Mouse (Mus musculus): Measurements from ENCODE around the gene Gm10644.

Gene Gm10644

DNA sequence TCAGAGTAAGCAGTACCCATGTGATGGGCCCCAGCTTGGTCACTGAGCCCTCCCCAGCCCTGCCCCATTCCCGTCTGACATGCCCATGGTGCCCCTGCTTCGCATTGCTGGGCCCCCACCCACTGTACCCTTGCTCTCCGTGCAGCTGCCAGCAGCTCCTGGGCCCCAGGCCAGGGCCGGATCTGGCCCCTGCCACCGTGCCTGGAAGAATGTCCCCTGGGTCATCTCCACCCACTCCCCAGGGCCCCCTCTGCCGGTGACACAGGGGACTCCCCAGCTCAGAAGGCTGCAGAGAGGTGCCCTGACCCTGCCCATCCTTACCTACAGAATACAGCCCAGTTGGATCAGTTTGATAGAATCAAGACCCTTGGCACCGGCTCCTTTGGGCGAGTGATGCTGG lies 25.8 kb upstream of the Gm10644 start:
- no peak for DNase-seq (ENCODE audit: low read depth, low spot score)

DNA sequence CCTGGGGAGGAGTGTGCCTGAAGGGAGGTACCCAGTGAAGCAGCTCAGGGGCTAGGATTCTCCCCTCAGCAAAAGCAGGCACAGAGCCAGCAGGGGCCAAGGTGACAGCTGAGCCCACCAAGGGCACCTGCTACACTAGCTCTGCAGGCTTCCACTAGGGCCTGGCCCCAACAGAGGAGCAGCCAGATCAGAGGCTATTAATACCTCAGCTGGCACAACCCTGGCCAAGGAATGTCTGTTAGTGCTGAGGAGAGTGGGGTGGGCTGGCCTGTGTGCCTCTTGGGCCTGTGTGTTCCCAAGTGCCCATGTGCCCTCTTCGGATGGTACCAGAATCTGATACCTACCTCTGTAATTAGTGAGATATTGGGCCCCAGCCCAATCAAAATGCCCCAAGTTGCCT lies 25.2 kb upstream of the Gm10644 start:
- DNase-seq (ENCODE audit: low read depth, low spot score) = no peak

DNA sequence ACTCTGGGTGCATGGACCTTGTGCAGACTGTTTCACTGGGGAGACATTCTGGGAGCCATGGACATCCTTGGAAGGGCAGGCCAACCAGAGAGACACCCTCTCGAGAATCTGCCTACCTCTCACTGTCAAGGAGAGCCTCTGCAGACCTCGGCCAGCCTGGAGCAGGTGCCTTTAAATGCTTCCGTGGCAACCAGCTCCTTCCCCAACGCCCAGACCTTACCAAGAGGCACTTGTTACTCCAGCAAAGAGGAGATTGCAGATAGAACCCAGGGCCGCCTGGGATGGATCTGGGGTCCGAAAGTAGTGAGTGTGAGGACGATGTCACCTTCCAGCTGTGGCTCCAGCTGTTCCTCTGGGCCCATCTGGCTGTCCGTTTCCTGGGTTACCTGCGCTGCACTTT lies 23.2 kb upstream of the Gm10644 start:
- no peak for DNase-seq (ENCODE audit: low read depth, low spot score)

DNA sequence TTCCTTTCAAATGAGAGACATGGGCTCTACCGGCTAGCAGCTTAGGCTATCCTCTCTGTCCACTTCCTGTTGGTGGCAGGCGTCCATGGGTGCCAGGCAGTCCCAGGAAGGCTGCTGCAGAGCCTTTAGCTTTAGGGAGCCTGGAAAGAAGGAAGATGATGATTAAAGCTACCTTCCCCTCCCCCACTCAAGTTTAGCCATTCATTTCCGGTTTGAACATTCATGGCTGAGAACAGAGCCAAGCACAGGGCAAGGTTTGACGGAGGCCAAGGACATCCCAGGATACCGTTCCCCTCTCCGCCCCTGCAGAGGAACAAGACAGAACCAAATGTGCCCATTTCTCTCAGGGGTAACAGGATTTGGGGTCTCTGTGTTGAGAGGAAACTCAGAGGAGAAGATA lies 22.6 kb upstream of the Gm10644 start:
- no peak for DNase-seq (ENCODE audit: low read depth, low spot score)

DNA sequence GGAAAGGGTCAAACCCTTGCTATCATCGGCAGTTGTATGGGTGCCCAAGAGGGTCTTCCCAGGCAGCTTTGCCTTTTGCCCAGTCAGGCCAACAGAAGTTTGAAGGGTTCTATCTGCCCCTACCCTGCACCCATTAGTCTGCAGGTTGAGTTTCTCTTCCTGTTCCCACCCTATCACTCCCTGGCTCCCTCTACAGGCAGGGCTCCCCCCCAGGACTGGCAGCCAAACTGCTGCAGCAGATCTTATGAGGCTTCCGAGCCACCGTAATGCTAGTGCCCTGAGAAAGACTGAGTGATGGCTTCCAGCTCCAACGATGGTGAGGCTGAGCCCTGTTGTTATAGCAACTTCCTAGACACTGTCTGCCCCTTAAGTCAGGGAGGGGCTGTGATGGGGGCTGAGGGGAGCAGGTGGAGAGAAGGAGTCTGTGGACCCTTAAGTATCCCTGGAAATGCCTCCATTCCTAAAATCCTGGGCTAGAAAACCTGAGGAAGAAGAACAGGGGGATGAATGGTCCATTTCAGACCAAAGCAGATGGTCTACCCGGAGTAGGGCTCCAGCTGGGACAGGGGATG lies 21.9 kb upstream of the Gm10644 start:
- DNase-seq (ENCODE audit: low read depth, low spot score) = no peak

DNA sequence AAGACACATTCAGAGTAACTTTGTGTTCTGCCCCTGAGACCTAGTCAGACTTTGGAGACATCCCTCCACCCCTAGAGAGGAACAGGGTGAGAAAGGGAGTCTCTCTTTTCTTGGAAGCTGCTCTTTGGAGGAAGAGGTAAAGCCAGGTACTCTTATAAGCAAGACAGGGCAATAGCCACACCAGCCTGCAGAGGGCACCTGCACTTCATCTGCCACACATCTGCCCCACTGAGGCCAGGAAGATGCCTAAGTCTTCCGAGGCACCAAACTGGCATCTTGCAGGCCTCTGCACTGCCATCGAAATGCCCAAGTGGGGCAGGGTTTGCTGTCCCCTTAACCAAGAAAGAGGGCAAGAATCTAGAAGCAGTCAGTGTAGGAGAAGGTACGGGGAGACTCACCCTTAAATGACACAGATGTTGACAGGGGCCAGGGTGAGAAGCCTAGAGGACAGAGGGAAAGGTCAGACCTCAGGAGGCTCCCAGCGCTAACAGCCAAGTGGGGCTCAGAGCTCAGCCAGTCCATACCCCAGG lies 21.2 kb upstream of the Gm10644 start:
- no peak for DNase-seq (ENCODE audit: low read depth, low spot score)

DNA sequence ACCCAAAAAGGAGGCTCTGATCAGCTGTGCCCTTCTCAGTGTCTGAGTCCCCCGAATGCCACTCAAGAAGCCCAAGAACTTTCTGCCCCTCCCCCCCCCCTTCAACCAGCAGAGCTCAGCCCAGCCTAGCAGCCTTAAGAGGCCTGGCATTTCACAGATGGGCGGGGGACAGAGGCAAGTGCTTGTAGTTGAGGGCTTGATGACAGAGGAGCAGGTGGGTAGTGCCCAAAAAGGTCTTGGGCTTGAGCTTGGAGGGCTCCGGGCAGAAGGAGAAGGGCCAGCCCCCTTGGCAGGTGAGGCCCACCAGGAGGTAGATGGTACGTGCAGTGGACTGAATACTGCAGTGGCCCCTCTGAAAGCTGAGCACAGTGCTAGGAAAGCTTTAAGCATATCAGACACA lies 19.5 kb upstream of the Gm10644 start:
- DNase-seq (ENCODE audit: low read depth, low spot score) = no peak

DNA sequence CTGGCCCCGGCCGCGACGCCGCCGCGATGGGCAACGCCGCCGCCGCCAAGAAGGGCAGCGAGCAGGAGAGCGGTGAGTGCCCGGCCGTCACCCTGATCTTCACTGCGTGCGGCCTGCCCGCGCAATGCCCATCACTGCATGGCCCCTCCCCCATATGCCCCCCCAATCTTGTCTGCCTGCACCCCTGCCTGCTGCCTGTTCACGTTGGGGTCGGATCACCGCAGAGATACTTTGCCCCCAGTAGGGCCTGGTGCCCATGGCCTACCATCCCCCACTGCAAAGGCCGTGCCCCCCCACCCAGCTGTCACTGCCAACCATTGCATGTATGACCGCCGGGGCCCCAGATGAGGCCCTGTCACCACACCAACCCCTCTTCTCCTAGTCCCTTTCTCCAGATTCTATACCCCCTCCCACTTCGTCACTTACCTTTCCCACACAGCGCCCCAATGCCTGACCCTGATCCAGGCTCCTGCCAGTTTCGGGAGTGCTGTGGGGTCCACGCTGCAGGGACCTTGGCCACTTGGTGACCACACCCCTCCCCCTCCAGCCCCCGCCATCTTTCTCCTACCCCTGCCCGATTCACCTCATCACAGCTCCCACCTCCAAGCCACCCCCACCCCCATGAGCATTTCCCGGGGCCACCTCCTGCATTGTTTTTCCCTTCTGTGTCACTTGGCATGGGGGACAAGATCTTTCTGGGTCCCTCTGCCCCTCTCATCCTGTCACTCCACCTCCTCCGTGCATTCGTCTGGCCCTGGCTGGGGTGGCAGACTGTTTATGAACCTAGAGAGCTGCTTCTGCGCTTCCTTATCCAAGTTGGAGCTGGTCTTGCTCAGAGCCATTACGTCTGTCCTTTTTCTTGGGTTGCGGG lies 18.4 kb upstream of the Gm10644 start:
- no peak for DNase-seq (ENCODE audit: low read depth, low spot score)

DNA sequence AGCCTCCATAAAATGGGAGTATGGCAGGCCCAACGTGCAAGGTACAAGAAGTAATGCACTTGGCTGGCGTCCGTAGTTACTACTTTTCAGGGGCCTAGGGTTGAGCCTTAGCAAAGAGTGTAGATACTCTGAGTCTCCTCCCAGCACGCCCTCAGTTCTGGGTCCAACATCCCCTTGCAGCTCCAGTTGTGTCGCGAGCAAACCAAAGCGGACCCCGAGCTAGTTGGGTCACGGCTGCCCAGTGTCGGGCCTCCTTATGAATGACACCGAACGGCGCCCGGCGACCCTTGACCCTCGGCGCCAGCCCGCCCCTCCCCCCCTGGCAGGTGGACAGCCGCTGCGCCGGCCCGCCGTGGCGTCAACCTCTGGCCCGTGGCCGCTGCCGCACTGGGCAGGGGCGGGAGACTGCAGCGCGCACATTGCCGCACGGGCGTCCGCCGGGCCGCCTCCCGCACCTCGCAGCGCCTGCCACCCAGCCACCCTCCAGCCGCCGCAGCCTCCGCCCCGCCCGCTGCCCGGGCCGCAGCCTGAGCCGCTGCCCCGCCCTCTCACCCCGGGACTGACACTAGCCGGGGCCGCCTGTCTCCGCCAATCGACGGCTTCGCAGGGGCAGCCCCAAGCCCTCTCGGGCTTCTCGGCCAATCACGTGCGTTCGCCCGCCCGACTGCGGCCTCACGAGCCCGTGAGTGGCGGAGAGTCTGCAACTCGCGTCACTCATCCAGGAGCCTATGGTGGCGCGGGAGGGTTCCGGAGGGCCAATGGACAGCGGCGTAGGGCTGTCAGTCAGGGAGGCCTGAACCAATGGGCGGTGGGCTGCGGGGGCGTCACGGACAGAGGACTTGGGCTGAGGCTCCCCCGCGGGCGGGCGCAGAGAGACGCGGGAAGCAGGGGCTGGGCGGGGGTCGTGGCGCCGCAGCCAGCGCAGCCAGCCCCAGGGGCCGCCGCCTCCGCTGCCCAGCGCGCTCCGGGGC lies 17.4 kb upstream of the Gm10644 start, which contains the start of gene Prkaca:
TSS of gene Prkaca (plus strand) at position 844 of the 971 bp plus-strand sequence.
- DNase-seq (ENCODE audit: low read depth, low spot score) = peak; percentile 99

DNA sequence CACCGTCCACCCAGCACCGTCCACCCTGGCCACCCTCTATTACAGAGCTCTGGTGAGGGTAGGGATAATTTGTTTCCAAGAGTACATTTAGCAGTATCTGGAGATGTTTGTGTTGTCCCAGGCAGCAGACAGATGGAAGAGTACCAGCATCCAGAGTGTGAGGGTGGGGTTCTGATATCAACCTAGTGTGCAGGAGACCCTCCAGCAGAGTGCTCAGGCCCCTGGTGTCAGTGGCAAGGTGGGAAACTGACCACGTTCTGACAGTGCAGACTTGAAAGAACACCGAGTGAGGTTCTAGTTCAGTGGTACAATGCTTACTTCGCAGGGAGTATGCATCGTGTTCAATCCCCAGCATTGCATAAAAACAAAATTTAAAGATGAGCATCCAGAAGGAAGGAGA lies 16.7 kb upstream of the Gm10644 start:
- no peak for DNase-seq (ENCODE audit: low read depth, low spot score)

DNA sequence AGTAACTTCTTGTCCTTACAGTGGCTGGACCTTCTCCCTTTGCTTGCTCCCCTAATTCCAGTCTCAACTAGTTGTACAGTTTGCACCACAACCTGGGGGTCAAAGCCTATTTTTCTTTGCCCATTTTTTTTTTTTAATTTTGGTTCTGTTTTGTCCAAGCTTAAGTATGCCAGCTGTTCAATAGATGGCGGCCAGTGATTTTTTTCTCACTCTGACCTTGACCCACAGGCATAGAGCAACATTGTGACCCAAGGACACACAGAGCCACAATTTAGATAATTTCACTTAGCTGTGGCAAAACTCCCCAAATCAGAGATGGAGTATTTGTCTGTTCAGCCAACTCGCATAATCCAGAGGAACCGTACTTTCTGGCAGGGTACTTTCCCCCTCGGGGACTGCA lies 16.1 kb upstream of the Gm10644 start:
- no peak for DNase-seq (ENCODE audit: low read depth, low spot score)

DNA sequence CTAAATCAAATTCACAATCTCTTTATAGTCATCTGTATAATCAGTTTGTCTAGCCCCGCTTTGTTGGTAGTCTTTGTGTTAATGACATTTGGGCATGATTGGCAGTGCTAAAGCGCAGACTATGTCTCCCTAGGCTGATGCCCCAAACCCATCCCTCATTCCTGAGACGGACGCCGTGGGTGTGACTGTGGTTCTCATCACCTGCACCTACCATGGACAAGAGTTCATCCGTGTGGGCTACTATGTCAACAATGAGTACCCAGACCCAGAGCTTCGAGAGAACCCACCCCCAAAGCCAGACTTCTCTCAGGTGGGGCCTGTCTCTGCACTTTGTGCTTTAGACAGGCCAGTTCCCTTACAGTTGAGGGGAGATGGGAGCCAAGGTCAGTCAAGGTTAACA lies 12.7 kb upstream of the Gm10644 start:
- no peak for DNase-seq (ENCODE audit: low read depth, low spot score)

DNA sequence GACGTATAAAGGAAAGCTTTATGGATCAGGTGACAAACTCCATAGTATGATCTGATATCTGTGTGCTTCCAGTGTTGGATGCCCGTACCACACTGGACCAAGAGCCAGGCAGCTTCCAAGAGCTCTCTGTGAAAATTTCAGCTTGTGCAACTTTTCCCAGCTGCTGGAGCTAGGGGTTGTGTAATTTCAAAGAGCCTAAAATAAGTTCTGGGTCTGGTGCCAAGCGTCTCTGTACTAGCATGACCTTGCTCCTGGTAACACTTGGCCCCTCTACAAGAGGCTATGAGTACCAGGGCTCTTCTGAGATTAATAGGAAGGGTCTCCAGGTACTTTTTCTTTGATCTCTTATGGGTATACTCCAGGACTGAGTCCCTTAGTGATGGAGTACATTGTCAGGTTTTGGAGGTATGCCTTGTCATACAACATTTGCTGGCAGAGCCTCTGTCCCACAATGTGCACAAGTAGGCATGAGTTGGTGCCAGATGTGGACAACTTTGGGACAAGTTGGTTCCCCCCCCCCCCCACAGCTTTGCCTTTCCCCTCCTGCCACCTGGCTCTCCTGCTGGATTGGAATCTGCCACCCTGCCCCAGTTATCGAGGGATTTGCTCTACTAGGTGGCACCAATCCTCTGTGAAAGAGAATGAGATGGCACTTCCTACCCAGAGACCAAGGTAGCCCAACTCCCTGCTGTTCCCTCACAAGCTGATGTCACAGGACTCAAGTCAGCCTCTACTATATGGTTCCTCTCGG lies 9.2 kb upstream of the Gm10644 start:
- DNase-seq (ENCODE audit: low read depth, low spot score) = no peak

DNA sequence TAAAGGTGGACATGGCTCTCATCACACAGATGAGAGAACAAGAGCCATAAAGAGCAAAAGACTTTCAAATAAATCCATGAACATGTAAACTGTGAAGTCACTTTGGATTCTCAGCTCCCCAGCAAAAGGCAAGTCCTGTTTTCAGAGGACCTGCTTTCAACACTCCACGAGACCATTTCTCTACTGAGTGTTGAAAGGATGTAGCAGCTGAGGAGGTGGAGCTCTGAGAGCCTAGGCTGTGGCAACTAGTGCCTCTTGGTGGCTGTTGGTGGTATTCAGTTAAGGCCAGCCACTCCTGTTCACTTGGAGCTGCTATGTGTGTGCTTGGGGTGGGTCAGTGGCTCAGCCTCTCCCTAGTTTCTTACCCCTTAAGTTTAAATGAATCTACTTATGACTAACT lies 1.8 kb upstream of the Gm10644 start:
- DNase-seq (ENCODE audit: low read depth, low spot score) = no peak

DNA sequence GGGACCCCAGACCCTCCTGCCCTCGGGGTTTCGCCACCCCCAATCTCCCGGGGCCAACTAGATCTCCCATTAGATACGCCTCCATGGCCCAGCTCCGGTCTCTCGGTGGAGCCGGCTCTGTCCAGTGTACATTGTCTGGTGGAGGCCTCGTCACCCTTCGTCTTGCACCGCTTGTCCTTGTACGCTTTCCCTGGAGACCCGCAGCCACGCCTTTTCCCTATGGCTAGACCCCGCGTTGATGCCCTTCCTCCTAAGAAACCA lies 883 bp upstream of the Gm10644 start:
- no peak for DNase-seq (ENCODE audit: low read depth, low spot score)

DNA sequence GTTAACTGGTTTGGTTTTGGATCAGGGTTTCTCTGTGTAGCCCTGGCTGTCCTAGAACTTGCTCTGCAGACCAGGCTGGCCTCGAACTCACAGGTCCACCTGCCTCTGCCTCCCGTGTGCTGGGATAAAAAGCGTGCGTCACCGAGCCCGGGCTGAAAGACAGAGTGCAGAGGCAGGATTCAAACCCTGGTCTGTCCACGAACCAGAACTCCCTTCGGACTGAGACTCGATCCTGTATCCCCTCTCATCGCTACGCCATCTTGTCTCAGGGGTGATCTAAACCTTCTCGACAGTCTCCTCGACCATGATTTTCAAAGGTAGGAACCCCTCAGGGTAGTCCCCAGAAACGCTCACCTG lies 278 bp downstream of the Gm10644 start:
- no peak for DNase-seq (ENCODE audit: low read depth, low spot score)

DNA sequence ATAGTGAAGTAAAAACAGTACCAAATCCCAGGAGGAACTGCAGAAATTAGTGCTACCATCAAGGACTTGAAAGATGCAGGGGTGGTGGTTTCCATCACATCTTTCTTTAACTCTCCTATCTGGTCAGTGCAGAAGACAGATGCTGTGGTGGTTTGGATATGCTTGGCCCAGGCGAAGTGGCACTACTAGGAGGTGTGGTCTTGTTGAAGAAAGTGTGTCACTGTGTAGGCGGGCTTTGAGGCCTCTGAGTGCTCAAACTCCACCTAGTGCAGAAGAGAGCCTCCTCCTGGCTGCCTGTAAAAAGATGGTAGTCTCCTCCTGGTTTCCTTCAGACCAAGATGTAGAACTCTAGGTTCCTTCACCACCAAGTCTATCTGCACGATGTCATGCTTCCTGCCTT lies 9.5 kb downstream of the Gm10644 start:
- DNase-seq (ENCODE audit: low read depth, low spot score) = no peak

DNA sequence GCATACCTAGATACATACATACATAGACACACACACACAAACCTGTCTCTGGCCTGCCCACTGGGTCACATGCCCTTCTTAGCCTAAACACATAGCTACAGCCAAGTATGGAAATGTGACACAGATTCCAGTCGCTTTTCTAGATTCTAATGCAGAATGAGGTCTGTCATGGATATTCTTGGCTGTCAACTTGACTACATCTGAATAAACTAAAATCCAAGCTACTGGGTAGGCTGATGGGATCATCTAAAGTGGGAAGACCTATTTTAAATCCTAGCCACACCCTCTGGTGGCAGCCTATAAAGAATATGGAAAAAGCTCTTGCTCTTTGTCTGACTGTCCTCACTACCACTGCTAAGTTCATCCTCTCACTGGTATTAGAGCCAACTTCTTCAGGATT lies 12.6 kb downstream of the Gm10644 start:
- DNase-seq (ENCODE audit: low read depth, low spot score) = peak; percentile 43

DNA sequence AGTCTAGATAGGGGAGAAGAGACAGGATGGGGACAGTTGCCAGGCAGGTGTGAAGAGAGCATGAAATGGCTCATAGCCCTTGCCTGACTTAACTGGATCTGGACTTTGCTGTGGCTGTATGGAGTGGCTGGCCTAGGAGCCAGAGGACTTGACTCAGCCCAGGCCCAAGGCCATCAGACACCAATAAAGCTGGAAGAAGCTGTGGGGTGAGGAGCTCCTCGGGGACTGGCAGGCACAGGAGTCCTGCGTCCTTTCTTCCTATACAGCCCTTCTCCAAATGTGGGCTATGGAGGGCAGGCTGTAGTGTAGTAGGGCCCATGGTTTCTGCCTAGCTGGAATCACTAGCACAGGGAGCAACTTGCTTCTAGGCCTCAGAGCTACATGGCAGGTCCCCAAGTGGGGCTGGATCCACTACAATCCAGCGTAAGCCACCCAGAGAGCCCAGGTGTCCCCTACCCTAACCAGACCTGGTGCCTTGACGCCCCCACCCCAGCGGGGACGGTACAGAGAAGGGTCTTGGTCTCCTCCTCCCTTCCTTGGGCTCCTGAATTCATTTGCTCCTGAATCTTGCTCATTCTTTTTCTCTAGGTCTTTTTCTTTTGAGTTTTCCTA lies 13.8 kb downstream of the Gm10644 start:
- DNase-seq (ENCODE audit: low read depth, low spot score) = no peak

DNA sequence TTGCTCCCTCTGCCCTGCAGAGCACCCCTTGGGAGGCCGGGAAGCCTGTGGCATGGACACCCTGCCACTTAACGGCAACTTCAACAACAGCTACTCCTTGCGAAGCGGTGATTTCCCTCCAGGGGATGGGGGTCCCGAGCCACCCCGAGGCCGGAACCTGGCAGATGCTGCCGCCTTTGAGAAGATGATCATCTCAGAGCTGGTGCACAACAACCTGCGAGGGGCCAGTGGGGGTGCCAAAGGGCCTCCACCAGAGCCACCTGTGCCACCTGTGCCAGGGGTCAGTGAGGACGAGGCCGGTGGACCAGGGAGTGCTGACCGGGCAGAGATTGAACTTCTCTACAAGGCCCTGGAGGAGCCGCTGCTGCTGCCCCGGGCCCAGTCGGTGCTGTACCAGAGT lies 16.7 kb downstream of the Gm10644 start:
- DNase-seq (ENCODE audit: low read depth, low spot score) = no peak

DNA sequence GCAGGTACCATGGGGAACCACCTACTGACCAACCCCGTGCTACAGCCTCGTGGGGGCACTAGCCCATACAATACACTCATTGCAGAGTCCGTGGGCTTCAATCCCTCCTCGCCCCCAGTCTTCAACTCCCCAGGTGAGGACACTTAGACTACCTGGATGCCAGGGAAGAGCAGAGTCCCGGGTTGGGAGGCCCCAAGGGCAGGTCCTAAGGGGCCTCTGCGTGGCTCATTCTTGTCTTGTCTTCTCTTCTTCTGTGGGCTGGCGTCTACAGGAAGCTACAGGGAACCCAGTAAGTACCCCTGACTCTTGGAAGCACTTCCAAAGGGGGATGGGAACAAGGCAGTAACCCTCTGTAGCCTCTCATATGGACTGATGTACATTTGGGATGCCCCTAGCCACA lies 17.4 kb downstream of the Gm10644 start:
- no peak for DNase-seq (ENCODE audit: low read depth, low spot score)

All from telencephalon, adult 2 months (tissue).